Mouse (Mus musculus): ENCODE data around the gene Trnt1.

GRCm38 (mm10) chr6:106760473-106761218 is 8.3 kb upstream of the Trnt1 start:
- no peak for TF ChIP-seq CTCF (IDR thresholded peaks at IDR 0.05; ENCODE audit: extremely low read depth, insufficient read depth, low read length)
- TF ChIP-seq POLR2A (IDR thresholded peaks at IDR 0.05; ENCODE audit: extremely low read depth, insufficient read depth, low read length), result no peak

All from cortical plate, adult 2 months (tissue).